Mouse (Mus musculus): ENCODE measurements around the gene Dusp8.
"Not testable (repeated sequence)": the region's sequence is repeated elsewhere in the genome, so short reads cannot be mapped to it uniquely, and the experiment has no call there.

Dusp8 gene

GRCm38 (mm10) chr7:142095183-142095931, at the start of gene Dusp8:
Gene Dusp8 (minus strand): TSS chr7:142095843.
- peak; percentile 81 for DNase-seq (ENCODE audit: low read depth, low spot score)

GRCm38 (mm10) chr7:142144507-142144906, 48.9 kb upstream of the Dusp8 start, which contains the start of gene Gm45337:
Gene Gm45337 (minus strand): TSS chr7:142144607.
- no peak for DNase-seq (ENCODE audit: low read depth, low spot score)

DNA sequence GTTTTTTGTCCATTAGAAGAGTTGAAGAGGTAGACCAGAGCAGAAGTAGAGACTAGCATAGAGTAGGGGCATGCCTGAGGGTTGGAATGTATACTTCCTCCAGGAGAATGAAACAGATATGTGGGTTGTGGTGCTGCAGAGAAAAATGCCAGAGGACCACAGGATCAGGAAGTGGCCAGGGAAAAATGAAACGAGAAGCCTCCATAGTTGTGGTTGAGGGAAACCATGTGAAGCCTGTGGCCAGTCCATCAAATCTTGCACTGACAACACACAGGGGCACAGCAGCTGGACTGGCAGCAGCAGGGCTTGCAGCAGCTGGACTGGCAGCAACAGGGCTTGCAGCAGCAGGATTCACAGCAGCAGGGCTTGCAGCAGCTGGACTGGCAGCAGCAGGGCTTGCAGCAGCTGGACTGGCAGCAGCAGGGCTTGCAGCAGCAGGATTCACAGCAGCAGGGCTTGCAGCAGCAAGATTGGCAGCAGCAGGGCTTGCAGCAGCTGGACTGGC, 47.9 kb upstream of the Dusp8 start:
- DNase-seq (ENCODE audit: low read depth, low spot score): not testable (repeated sequence)

DNA sequence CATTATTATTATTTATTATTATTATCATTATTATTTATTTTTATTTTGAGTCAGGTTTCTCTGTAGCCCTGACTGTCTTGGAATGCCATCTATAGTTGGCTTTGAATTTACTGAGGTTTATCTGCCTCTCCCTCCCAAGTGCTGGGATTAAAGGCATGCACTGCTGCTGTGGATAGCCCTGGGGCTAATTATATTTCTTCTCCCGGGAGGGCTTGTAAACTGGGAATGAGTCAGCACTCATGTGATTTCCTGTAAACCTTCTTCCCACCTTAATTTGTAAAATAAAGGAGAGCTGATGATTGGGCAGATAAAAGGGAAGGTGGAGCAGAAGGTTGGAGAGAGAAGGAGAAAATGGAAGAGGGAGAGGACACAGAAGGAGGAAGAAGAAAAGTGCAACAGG, 45.1 kb upstream of the Dusp8 start:
- peak; percentile 59 for DNase-seq (ENCODE audit: low read depth, low spot score)

DNA sequence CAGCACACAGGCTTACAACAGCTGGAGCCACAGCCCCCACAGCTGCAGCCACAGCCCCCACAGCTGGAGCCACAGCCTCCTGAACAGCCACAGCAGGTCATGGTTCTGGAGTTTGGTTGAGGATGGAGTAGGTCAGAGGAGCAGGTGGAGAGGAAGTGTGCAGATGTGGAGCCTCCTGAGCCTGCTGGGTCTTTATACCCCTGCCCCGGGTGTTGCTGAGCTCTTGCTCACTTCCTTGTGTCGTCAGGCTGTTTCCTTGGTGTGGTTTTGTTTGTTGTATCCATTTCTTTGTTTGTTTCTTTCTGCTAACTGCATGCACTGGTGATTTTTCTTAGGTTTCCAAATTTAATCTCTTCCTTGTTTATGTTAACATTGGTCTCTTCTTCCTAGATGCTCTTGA, 40.3 kb upstream of the Dusp8 start, which contains the start of gene Gm39115:
TSS of gene Gm39115 (minus strand) at position 101 of the 400 bp plus-strand sequence.
- DNase-seq (ENCODE audit: low read depth, low spot score): not testable (repeated sequence)

DNA sequence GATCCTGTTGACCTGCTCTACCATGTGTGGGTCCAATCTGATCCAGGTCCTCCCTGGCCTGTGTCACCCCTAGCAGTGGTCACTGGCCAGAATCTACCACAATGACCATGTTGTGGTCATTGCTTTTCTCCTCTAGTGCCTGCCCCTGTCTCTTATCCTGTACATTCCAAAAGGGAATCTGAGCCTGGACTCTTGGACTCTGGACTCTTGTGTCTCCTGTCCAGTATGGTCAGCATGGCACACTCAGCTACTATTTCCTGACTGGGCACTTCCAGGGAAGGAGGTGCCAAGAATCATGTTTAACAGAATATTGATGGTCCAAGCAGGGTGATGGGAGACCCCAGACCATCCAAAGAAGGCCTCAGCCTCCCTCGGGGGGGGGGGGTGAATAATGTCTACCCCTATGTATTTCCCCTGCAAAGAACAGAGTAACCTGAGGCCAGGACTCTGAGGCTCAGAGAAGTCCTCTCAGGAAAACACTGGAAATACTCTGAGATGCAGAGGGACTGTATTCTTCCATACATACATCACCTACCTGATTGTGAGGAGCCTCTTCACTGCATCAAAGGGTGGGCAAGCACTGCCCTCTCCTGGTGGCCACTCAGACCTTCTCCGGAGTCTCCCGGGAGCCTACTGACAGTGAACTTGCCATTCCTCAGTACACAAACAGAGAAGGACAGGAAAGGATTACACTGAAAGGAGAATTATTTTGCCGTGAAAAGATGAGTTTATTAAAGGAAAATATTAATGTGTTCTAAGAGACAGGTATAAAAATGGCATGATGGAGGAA, 38.8 kb upstream of the Dusp8 start:
- DNase-seq (ENCODE audit: low read depth, low spot score): no peak

- no peak for DNase-seq (ENCODE audit: low read depth, low spot score)
Observed at GRCm38 (mm10) chr7:142128843-142129242, 33.2 kb upstream of the Dusp8 start.

DNA sequence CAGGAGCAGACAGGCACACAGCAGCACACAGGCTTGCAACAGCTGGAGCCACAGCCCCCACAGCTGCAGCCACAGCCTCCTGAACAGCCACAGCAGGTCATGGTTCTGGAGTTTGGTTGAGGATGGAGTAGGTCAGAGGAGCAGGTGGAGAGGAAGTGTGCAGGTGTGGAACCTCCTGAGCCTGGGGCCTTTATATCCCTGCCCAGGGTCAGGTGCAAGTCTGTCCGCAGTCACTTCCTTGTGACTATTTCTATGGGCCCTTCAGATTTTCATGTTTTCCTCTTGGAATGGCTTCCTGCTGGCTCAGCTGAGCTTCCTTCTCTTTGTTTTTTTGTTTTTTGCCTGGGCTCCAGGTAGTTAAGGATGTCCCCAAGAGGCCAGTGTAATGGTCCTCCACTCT, 25.0 kb upstream of the Dusp8 start, which contains the start of gene Gm45618:
TSS of gene Gm45618 (minus strand) at position 101 of the 400 bp plus-strand sequence.
- DNase-seq (ENCODE audit: low read depth, low spot score): not testable (repeated sequence)

DNA sequence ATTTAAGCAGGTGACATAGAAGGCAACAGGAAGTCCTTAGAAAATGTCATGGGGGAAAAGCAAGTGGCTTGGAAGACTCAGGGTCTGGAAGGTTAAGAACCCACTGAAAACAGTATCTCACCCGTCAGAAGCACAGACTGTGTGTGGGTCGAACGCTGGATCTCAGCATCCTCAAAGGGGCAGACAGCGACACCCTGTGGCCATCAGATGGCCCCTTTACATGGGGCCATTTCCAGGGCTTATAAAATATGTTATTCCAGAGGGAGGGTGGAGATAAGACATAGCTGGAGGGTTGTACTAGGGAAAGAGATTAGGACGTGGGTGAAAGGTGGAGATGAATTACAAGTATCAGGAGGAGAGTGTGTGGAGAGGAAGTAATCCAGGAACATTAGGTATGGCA, 24.0 kb upstream of the Dusp8 start:
- peak; percentile 41 for DNase-seq (ENCODE audit: low read depth, low spot score)

GRCm38 (mm10) chr7:142104747-142105146, 9.1 kb upstream of the Dusp8 start:
- DNase-seq (ENCODE audit: low read depth, low spot score): peak; percentile 10

DNA sequence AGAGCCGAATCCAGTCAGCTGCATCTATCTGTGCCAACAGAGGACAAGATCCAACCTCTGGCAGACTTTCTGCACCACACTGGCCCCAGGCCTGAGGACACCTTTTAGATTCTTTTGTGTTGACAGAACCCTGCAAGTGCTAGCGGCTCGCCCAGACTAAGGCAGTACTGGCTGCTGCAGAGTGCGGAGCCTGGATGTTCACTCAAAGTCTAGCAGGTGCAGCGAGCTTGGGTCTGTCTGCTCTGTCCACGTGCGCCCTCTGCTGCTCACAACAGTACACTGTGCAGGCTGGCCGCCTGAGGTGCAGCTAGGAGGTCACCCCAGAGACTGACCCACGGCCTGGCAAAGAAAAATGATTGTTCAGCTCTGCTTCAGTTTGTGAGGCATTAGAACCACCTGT, 2.1 kb upstream of the Dusp8 start:
- peak; percentile 77 for DNase-seq (ENCODE audit: low read depth, low spot score)

DNA sequence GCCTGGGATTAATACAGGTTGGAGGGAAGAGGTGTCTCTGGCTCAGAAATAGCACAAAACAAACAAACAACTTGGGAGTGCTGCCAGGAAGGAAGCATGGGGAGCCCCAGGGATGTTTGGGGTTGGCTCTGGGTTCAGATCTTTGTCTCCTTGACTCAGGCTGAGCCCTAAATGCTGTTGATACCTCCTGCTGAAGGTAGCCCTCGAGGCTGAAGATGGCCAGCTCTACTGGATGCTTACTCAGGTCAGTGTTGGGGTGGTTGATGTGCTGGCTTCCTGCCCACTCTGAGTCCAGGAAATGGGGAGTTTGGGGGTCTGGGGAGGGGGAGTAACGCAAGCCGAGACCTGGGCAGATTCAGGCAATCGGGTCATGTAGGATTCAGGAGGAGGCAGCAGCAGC, 1.1 kb upstream of the Dusp8 start:
- DNase-seq (ENCODE audit: low read depth, low spot score): no peak

DNA sequence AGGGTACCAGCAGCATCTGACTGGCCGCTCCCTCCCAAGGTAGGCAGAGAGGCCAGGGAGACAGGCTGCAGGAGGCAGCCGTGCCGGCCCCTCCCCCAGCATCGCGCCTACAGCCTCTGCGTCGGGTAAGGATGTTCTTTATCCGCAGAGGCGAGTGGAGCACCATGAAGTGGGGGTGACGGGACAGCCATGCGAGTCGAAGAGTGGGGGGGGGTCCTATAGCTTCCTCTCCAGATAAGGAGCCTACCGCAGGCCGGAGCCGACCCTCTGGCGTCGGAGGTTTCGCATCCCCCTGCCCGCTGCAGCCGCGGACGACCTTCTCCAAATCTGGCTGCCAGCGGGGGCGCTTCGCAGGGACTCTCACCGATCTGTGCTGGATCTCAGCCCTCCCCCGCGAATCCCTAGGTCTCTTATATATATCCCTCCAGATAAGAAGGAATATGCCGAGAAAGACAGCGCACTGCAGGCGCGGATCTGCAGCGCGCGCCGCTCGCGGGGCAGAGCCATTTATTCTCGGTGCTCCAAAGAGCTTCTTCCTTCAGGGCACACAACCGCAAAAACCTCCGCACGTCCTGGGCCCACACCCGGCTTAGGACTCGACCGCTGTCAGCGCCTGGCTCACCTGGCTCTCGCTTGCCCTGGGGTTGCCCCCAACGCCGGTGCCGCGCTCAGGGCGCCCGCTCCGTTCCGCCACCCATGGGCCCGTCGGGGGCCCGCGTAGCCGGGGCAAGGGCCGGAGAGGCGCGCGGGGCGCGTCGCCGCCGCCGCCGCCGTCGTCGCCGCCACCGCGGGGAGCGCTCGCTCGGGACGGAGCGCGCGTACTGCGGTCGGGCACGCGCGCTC, 1.1 kb downstream of the Dusp8 start:
- peak; percentile 58 for DNase-seq (ENCODE audit: low read depth, low spot score)

DNA sequence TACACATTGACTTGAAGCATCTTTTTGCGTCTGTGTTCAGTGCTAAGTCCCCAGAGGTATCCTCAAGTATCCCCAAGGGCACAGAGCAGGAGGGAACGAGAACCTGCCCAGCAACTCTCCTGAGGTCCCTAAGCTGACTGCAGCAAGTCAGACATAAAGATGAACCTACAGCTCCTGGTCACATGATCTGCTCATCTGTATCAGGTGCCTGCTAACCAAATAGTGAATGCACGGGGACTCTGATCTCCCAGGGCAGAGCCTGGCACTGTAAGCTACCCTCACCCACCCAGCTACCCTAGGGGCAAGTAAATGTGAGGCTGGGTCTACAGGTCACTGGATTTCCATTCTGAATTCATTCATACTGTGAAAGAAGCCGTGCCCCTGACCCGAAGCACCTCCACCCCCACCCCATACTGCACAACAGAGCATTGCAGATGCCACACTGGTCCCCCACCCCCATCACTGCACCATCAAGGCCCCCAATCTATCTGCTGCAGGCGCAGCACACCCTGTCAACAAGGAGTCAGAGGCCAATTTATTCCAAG, 1.9 kb downstream of the Dusp8 start:
- DNase-seq (ENCODE audit: low read depth, low spot score): no peak

GRCm38 (mm10) chr7:142092991-142093390, 2.7 kb downstream of the Dusp8 start:
- no peak for DNase-seq (ENCODE audit: low read depth, low spot score)

DNA sequence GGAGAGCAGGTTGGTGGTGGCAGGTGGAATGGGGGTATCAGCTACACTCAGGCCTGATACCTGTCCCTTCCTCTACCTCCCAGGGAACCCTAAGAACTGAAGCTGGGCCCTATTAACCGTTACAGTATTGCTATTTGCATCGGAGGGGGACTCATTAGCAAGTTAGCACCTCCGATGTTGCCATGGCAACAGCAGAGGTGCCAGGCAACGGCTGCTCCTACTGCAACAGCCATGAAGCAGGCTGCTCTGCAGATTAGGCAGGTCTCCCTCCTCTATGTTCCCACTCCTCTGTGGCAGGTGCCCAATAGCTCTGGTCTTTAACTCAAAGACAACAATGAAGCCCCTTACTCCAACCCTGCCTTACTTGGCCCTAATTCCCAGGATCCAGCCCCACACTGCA, 3.8 kb downstream of the Dusp8 start:
- peak; percentile 59 for DNase-seq (ENCODE audit: low read depth, low spot score)

DNA sequence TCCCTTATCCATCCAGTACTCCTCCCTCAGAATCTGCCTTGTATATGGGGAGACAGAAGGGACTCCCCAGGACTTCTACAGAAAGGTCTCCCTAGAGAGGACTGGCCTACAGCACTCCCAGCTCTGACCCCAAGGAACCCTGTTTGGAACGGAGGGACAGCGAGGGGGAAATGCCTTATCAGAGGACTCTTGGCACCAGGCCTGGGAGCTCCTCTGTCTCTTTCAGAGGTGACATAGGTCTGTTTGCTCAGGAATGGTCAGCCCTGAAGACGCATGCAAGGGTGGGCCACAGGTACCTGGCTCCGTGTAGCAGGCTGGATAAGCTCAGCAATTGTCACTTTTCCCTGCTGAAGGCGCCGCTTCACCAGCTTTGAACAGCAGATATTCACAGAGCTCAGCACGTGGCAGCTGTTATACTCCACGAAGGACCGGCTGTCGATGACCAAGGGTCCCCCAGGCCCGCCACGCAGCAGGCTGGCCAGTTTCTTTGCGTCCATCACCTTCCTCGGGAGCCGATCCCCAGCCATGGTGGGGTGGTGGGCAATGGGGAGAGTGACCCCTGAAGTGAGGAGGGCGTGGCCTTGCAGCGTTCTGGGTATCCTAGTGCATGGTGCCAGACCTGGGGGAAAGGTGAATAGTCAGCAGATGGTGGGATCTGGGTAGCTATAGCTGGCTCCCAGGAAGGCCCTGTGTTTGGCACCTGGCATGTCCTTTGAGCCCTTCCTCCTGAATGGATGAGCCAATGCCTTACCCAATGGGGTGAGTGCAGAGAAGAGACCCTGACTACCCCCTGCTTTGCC, 5.8 kb downstream of the Dusp8 start:
- no peak for DNase-seq (ENCODE audit: low read depth, low spot score)

DNA sequence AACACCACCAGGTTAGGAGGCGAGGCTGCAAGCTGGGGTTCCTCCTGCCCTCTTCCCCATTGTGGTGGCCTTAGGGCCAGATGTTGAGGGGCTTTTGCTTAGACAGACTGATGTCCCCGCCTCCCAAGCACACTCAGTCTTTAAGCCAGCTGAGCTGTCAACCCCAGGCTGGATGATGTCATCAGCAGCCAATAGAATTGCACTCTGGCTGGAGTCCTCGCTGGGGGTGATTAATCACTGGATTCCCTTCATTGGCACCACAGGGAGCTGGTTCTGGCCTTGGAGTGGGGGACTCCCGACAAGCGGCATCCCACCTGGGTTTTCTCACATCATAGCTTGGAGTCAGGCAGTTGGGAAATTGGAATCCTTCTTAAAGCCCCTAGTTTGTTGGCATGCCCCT, 6.8 kb downstream of the Dusp8 start:
- DNase-seq (ENCODE audit: low read depth, low spot score): no peak

- no peak for DNase-seq (ENCODE audit: low read depth, low spot score)
Observed at GRCm38 (mm10) chr7:142087069-142087652, 8.5 kb downstream of the Dusp8 start.

Measured in R1 (cell line).